Mouse (Mus musculus): Measurements from ENCODE around the gene Olfr122. TPM values are rescaled to one million over a fixed set of nuclear protein-coding genes. Genes with fewer than 3 reads are reported as not detected.

Gene Olfr122
- polyA plus RNA-seq (2011; ENCODE audit: insufficient read depth, insufficient read length, low replicate concordance, missing spikeins): not detected in 2 replicates

- Histone ChIP-seq H3K4me3 (replicated peaks; ENCODE audit: control insufficient read depth, low read depth, low read length) (no peak within 1 kb of the TSS), H3K4me1 (ENCODE audit: control insufficient read depth, insufficient read depth, low read length) (no peaks in the 10 kb centered on the region), H3K27ac (ENCODE audit: control insufficient read depth, insufficient read depth, low read depth, low read length, poor library complexity) (no peak within 1 kb of the TSS)
- WGBS: 67% methylated on average over 4 of the region's 4 CpGs
- TF ChIP-seq POLR2A (IDR thresholded peaks at IDR 0.05; ENCODE audit: borderline replicate concordance, control insufficient read depth, low read depth, low read length) (no peak), CTCF (IDR thresholded peaks at IDR 0.05; ENCODE audit: control insufficient read depth, insufficient read depth, low read length) (no peak)
These were observed at the start of gene Olfr122 for GRCm38 (mm10) chr17:37768307-37768706. Gene Olfr122 (plus strand): TSS chr17:37768607.

- whole genome bisulfite sequencing: 60% methylated on average over 1 of the region's 1 CpGs
- Histone ChIP-seq H3K27ac (ENCODE audit: control insufficient read depth, insufficient read depth, low read depth, low read length, poor library complexity) (no peak within 1 kb of the TSS), H3K4me3 (replicated peaks; ENCODE audit: control insufficient read depth, low read depth, low read length) (no peak within 1 kb of the TSS)
These were observed 46.9 kb upstream of the Olfr122 start, which contains the start of gene Olfr120 for GRCm38 (mm10) chr17:37721508-37721907. Gene Olfr120 (plus strand): TSS chr17:37721808.

GRCm38 (mm10) chr17:37738070-37738469, 30.3 kb upstream of the Olfr122 start:
- Histone ChIP-seq H3K4me1 (ENCODE audit: control insufficient read depth, insufficient read depth, low read length) (no peaks in the 10 kb centered on the region), H3K4me3 (replicated peaks; ENCODE audit: control insufficient read depth, low read depth, low read length) (no peak overlapping the region), H3K27ac (ENCODE audit: control insufficient read depth, insufficient read depth, low read depth, low read length, poor library complexity) (no peak overlapping the region)
- TF ChIP-seq POLR2A (IDR thresholded peaks at IDR 0.05; ENCODE audit: borderline replicate concordance, control insufficient read depth, low read depth, low read length) (no peak), CTCF (IDR thresholded peaks at IDR 0.05; ENCODE audit: control insufficient read depth, insufficient read depth, low read length) (no peak)
- WGBS: 53% methylated on average over 7 of the region's 7 CpGs

More at GRCm38 (mm10) chr17:37721508-37721907, 46.9 kb upstream of the Olfr122 start, which contains the start of gene Olfr120:
- H3K4me1 ChIP-seq (ENCODE audit: control insufficient read depth, insufficient read depth, low read length): no peaks in the 10 kb centered on the region
- TF ChIP-seq CTCF (IDR thresholded peaks at IDR 0.05; ENCODE audit: control insufficient read depth, insufficient read depth, low read length): no peak
- TF ChIP-seq POLR2A (IDR thresholded peaks at IDR 0.05; ENCODE audit: borderline replicate concordance, control insufficient read depth, low read depth, low read length): no peak

- Histone ChIP-seq H3K27ac (ENCODE audit: control insufficient read depth, insufficient read depth, low read depth, low read length, poor library complexity) (no peak within 1 kb of the TSS), H3K4me3 (replicated peaks; ENCODE audit: control insufficient read depth, low read depth, low read length) (no peak within 1 kb of the TSS), H3K4me1 (ENCODE audit: control insufficient read depth, insufficient read depth, low read length) (no peaks in the 10 kb centered on the region)
- no peak for TF ChIP-seq CTCF (IDR thresholded peaks at IDR 0.05; ENCODE audit: control insufficient read depth, insufficient read depth, low read length)
- no peak for TF ChIP-seq POLR2A (IDR thresholded peaks at IDR 0.05; ENCODE audit: borderline replicate concordance, control insufficient read depth, low read depth, low read length)
- WGBS: 86% methylated on average over 2 of the region's 2 CpGs
These were observed 24.8 kb downstream of the Olfr122 start, which contains the start of gene Olfr123 for GRCm38 (mm10) chr17:37793229-37793628. Gene Olfr123 (plus strand): TSS chr17:37793529.

GRCm38 (mm10) chr17:37799588-37799987, 31.2 kb downstream of the Olfr122 start, which contains the start of gene Olfr124:
Gene Olfr124 (plus strand): TSS chr17:37799888.
- 79% methylated on average over 3 of the region's 3 CpGs for WGBS
- no peaks in the 10 kb centered on the region for H3K4me1 ChIP-seq (ENCODE audit: control insufficient read depth, insufficient read depth, low read length)
- H3K4me3 ChIP-seq (replicated peaks; ENCODE audit: control insufficient read depth, low read depth, low read length): no peak within 1 kb of the TSS
- no peak for TF ChIP-seq POLR2A (IDR thresholded peaks at IDR 0.05; ENCODE audit: borderline replicate concordance, control insufficient read depth, low read depth, low read length)
- no peak for TF ChIP-seq CTCF (IDR thresholded peaks at IDR 0.05; ENCODE audit: control insufficient read depth, insufficient read depth, low read length)
- no peak within 1 kb of the TSS for H3K27ac ChIP-seq (ENCODE audit: control insufficient read depth, insufficient read depth, low read depth, low read length, poor library complexity)

Other genes with a start within 250 kb of the Olfr122 start
- gene Olfr112, start 199.2 kb upstream of the Olfr122 start, polyA plus RNA-seq (2011; ENCODE audit: insufficient read depth, insufficient read length, low replicate concordance, missing spikeins): not detected in 2 replicates
- gene Olfr113, start 190.9 kb upstream of the Olfr122 start, polyA plus RNA-seq (2011; ENCODE audit: insufficient read depth, insufficient read length, low replicate concordance, missing spikeins): not detected in 2 replicates
- gene Olfr114, start 175.9 kb upstream of the Olfr122 start, polyA plus RNA-seq (2011; ENCODE audit: insufficient read depth, insufficient read length, low replicate concordance, missing spikeins): not detected in 2 replicates
- gene Olfr115, start 141.5 kb upstream of the Olfr122 start, polyA plus RNA-seq (2011; ENCODE audit: insufficient read depth, insufficient read length, low replicate concordance, missing spikeins): not detected in 2 replicates
- gene Olfr116, start 141.4 kb upstream of the Olfr122 start, polyA plus RNA-seq (2011; ENCODE audit: insufficient read depth, insufficient read length, low replicate concordance, missing spikeins): not detected in 2 replicates
- gene Olfr117, start 104.8 kb upstream of the Olfr122 start, polyA plus RNA-seq (2011; ENCODE audit: insufficient read depth, insufficient read length, low replicate concordance, missing spikeins): not detected in 2 replicates
- not detected in 2 replicates for gene Olfr118, start 101.6 kb upstream of the Olfr122 start, polyA plus RNA-seq (2011; ENCODE audit: insufficient read depth, insufficient read length, low replicate concordance, missing spikeins)
- gene Olfr119, start 72.0 kb upstream of the Olfr122 start, polyA plus RNA-seq (2011; ENCODE audit: insufficient read depth, insufficient read length, low replicate concordance, missing spikeins): not detected in 2 replicates
- not detected in 2 replicates for gene Olfr120, start 46.8 kb upstream of the Olfr122 start, polyA plus RNA-seq (2011; ENCODE audit: insufficient read depth, insufficient read length, low replicate concordance, missing spikeins)
- gene Olfr121, start 19.8 kb upstream of the Olfr122 start, polyA plus RNA-seq (2011; ENCODE audit: insufficient read depth, insufficient read length, low replicate concordance, missing spikeins): not detected in 2 replicates
- gene Olfr123, start 24.9 kb downstream of the Olfr122 start, polyA plus RNA-seq (2011; ENCODE audit: insufficient read depth, insufficient read length, low replicate concordance, missing spikeins): not detected in 2 replicates
- not detected in 2 replicates for gene Olfr124, start 31.3 kb downstream of the Olfr122 start, polyA plus RNA-seq (2011; ENCODE audit: insufficient read depth, insufficient read length, low replicate concordance, missing spikeins)
- not detected in 2 replicates for gene Olfr125, start 64.3 kb downstream of the Olfr122 start, polyA plus RNA-seq (2011; ENCODE audit: insufficient read depth, insufficient read length, low replicate concordance, missing spikeins)
- not detected in 2 replicates for gene Olfr126, start 78.9 kb downstream of the Olfr122 start, polyA plus RNA-seq (2011; ENCODE audit: insufficient read depth, insufficient read length, low replicate concordance, missing spikeins)
- gene Olfr127, start 131.8 kb downstream of the Olfr122 start, polyA plus RNA-seq (2011; ENCODE audit: insufficient read depth, insufficient read length, low replicate concordance, missing spikeins): not detected in 2 replicates
- gene Olfr128, start 151.9 kb downstream of the Olfr122 start, polyA plus RNA-seq (2011; ENCODE audit: insufficient read depth, insufficient read length, low replicate concordance, missing spikeins): 0.27 TPM in 1 of 2 replicates, not detected in the other
- not detected in 2 replicates for gene Olfr761, start 184.5 kb downstream of the Olfr122 start, polyA plus RNA-seq (2011; ENCODE audit: insufficient read depth, insufficient read length, low replicate concordance, missing spikeins)

All from bone marrow, adult 2 months (tissue).